Mouse (Mus musculus) regulatory T cell (primary cell): ENCODE results near the gene F10.

Source experiments
- in situ Hi-C: fragments of 300-600 bp; cut with MboI, MseI; formaldehyde crosslinking; loops from one replicate; pipeline ENCODE4 v1.15.1; 2025; ENCODE audit warnings: high pct_unique_total_duplicates

Gene F10

DNA sequence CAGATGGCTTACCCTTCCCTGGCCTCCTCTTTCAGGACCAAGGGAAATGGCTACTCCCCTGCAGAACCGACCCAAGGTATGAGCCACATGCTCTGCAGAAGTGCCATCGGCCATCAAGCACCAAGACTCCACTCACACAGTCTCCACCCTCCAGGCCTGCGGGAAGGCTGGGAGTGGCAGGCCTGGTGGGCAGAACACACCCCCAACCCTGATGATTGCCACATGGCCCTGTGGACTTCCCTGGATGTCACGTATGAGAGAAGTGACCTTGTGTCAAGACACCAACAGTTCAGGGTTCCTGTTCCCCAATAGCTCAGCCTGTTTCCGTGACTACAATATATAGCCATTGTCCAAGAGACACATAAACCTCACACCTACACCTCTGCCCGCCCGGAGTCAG, at the start of gene F10:
Gene F10 (plus strand): TSS at position 294 of the 400 bp plus-strand sequence.
- in situ Hi-C loops: no loop called here

DNA sequence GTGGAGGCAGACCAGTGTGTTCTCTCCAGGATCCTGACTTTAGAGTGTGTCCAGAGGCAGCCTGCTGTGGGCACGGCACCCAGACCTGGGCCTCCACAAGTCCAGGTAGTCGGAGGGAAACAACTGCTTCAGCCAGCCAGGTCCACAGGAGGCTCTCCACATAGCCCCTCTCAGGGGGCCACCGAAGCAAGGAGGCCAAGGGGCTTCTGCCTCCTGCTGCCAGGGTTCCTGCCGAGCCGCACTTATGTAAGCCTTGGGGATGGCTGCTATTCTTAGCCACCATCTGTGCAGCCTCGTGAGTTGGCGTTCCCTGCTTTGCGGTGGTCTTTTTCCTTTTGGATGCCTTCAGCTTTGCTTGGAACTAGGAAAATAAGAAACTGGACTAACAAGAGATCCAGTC, 49.5 kb upstream of the F10 start:
- in situ Hi-C loops: loop anchor here (10.0 kb wide), 1 partner anchor 257 kb away; no protein-coding TSS in a partner anchor

DNA sequence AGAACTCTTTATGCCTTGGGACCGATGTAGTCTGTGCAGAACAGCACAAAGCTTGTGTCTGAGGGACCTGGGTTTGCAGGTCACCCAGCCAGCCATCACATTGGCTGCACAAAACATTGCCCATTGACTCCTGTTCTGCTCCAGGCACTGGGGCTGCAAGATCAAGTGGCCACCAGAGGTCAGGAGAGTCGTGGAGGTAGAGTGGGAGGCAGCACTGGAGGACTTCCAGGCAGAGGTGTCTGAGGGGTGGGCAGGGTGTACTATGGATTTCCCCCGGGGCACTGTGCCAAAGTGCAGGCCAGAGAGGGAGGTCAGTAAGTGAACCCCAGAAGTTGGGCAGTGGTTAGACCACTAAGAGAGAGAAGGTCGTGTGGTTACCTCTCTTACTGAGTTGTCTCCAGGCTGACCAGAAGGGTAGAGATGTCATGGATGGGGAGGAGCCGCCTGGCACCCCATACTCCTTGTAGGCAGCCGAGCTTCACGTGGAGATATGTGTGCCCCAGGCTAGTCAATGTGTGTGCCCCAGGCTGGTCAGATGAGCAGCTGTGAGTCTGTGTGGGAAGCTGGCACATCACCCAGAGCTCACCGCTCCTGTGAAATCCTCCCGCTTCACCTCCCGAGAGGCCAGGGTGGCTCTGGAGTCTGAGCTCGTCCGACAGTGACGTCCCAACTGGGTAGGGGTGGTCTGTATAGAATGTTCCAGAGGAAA, 48.2 kb upstream of the F10 start:
- in situ Hi-C loops: loop anchor here (10.0 kb wide), 1 partner anchor 256 kb away; no protein-coding TSS in a partner anchor

- in situ Hi-C loops: no loop called here
Measured at GRCm38 (mm10) chr8:12991411-12991810, 45.7 kb upstream of the F10 start.

- in situ Hi-C loops: no loop called here
Measured at GRCm38 (mm10) chr8:12994468-12994867, 42.6 kb upstream of the F10 start.

- in situ Hi-C loops: no loop called here
Measured at GRCm38 (mm10) chr8:12995481-12995880, 41.6 kb upstream of the F10 start.

GRCm38 (mm10) chr8:12996831-12997275, 40.3 kb upstream of the F10 start:
- in situ Hi-C loops: no loop called here

- in situ Hi-C loops: no loop called here
Measured at GRCm38 (mm10) chr8:12998331-12998730, 38.8 kb upstream of the F10 start.

GRCm38 (mm10) chr8:12999793-13000192, 37.3 kb upstream of the F10 start:
- in situ Hi-C loops: no loop called here

DNA sequence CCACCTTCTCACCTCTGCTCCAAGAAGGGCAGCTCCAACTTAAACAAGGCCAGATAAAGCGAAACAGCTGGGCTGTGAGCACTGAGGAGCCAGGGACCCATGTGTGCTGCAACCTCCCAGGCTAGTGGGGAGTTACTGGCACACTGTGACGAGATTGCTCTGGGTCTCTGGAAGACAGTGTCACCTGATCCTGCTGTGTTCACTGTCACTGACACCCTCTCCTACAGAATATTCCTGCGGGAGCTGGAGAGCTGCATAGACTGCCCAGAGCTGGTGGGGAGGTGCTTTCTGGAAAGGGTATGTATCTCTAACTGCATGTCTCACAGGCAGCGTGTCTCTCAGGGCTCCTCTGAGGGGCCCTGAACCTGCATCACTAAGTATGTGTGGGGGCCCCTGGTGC, 29.6 kb upstream of the F10 start:
- in situ Hi-C loops: no loop called here

- in situ Hi-C loops: no loop called here
Measured at GRCm38 (mm10) chr8:13010313-13010712, 26.8 kb upstream of the F10 start.

DNA sequence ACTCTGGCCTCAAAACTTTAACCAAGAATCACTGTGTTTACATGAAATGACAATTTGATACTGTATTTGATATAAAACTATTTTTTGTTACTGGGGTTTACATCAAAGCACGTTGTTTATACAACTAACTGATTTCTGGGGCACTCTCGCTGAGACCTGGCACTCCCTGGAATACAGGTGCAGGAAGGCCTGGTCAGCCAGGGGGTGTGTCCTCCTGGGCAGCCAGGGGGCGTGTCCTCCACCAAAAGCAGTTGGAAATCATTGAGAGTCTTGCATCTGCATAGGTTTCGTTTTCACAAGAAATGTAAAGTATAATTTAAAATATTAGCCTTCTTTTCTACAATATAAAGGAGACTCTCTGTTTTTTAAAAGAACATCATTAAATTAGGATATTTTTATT, 17.5 kb upstream of the F10 start:
- in situ Hi-C loops: no loop called here

GRCm38 (mm10) chr8:13021830-13022229, 15.3 kb upstream of the F10 start:
- in situ Hi-C loops: no loop called here

- in situ Hi-C loops: no loop called here
Measured at GRCm38 (mm10) chr8:13025487-13026224, 11.5 kb upstream of the F10 start, which contains the start of gene F7. F7 (plus strand) TSS chr8:13026034.

GRCm38 (mm10) chr8:13027615-13028014, 9.5 kb upstream of the F10 start:
- in situ Hi-C loops: no loop called here

GRCm38 (mm10) chr8:13028482-13028881, 8.6 kb upstream of the F10 start:
- in situ Hi-C loops: no loop called here

DNA sequence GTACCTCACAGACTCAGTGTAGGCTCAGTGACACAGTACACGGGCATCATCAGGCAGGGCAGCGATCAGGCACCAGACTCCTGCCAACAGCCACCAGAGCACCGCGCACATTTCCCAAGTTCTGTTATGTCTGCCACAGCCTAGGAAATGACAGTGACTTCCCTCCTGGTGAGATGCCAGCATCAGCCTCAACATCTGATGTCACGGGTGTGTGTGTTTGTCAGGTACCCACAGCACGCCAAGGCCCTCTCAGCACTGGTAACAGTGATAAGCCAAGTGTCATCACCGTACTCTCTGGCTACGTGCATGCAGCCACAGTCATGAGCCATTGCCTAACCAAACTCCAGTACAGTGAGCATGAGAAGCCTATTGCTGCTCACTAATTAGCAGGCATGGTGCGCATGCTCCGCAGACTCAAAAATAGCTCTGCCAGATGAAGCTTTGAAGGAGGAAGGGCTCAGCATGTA, 729 bp upstream of the F10 start:
- in situ Hi-C loops: no loop called here

- in situ Hi-C loops: no loop called here
Measured at GRCm38 (mm10) chr8:13037569-13037968, 461 bp downstream of the F10 start.

GRCm38 (mm10) chr8:13039054-13039453, 1.9 kb downstream of the F10 start:
- in situ Hi-C loops: no loop called here

- in situ Hi-C loops: no loop called here
Measured at GRCm38 (mm10) chr8:13041459-13041858, 4.4 kb downstream of the F10 start.

DNA sequence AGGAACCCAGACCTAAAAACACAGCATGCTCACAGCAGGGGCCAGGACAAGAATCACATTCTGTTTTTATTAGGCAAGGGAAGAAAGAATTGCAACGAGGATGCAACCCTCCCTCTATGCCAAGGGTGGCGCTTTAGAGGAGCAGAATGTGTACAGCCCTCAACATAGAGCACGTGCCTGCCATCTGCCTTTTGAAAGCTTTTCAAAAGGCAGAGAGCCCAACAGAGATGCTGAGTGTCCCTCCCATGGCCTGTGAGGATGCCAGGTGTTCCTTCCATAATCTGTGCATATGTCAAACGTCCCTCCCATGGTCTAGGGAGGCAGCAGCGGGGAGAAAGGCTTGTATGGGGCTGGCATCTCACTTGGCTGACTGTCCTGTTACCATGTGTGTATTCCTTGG, 10.5 kb downstream of the F10 start:
- in situ Hi-C loops: no loop called here

GRCm38 (mm10) chr8:13050550-13050949, 13.4 kb downstream of the F10 start:
- in situ Hi-C loops: no loop called here

GRCm38 (mm10) chr8:13057351-13057750, 20.2 kb downstream of the F10 start:
- in situ Hi-C loops: no loop called here
